Mouse (Mus musculus): ENCODE results near the gene Thoc5. TPM values are rescaled to one million over a fixed set of nuclear protein-coding genes. Genes with fewer than 3 reads are reported as not detected.

The Thoc5 gene
- polyA plus RNA-seq, 1 experiment from 2014 or later: 8.3 TPM

GRCm38 (mm10) chr11:4873755-4874475 lies 21.2 kb upstream of the Thoc5 start, which contains the start of gene Nipsnap1:
Gene Nipsnap1, plus strand, starts transcription at chr11:4873951.
- peaks cover 12% of the 10 kb centered on the region for H3K4me1 ChIP-seq (ENCODE audit: insufficient read depth)
- peak within 1 kb of the TSS; percentile 83 for H3K4me2 ChIP-seq (ENCODE audit: low read depth, low read length)
- 2% methylated on average over 30 of the region's 30 CpGs for WGBS (ENCODE audit: insufficient replicate concordance)
- ATAC-seq (peak; percentile 69), DNase-seq (peak; percentile 88)
- H3K9ac ChIP-seq (replicated peaks): peak within 1 kb of the TSS; percentile 64
- TF ChIP-seq CTCF (IDR thresholded peaks at IDR 0.05; ENCODE audit: low read depth) (no peak), EP300 (IDR thresholded peaks at IDR 0.05; ENCODE audit: low read depth) (no peak)
- no peaks in the 10 kb centered on the region for H3K27me3 ChIP-seq (ENCODE audit: insufficient read depth, low read length)
- no peaks in the 10 kb centered on the region for H3K36me3 ChIP-seq (replicated peaks; ENCODE audit: insufficient read depth, low read length)
- peak within 1 kb of the TSS; percentile 95 for H3K27ac ChIP-seq (ENCODE audit: low read depth)
- peak within 1 kb of the TSS; percentile 66 for H3K4me3 ChIP-seq (ENCODE audit: low read depth, low read length)
- H3K9me3 ChIP-seq (ENCODE audit: low read length): no peaks in the 10 kb centered on the region

DNA sequence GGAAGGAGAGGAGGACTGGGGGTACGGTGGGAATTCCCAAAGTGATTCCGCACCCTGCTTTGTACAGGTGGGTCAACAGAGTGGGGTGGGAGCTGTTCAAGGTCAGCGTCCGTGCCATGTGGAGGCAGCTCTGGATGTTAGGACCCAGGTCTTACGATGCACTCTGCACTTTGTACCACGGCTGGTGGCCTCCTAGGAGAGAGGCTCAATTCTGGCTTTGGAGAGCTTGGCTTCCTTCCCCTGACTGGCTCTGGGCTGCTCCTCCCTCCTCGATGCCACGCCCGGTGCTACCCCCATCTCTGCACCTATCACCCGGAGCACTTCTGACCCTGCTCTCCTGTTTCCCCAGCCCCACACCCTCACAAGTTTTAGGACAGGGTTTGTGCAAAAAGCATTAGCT lies 20.6 kb upstream of the Thoc5 start:
- Histone ChIP-seq H3K4me2 (ENCODE audit: low read depth, low read length) (peak overlapping the region; percentile 83), H3K4me1 (ENCODE audit: insufficient read depth) (peaks cover 12% of the 10 kb centered on the region), H3K9me3 (ENCODE audit: low read length) (no peaks in the 10 kb centered on the region), H3K4me3 (ENCODE audit: low read depth, low read length) (peak overlapping the region; percentile 66), H3K9ac (replicated peaks) (peak overlapping the region; percentile 64), H3K27me3 (ENCODE audit: insufficient read depth, low read length) (no peaks in the 10 kb centered on the region), H3K36me3 (replicated peaks; ENCODE audit: insufficient read depth, low read length) (no peaks in the 10 kb centered on the region), H3K27ac (ENCODE audit: low read depth) (peak overlapping the region; percentile 95)
- WGBS (ENCODE audit: insufficient replicate concordance): 14% methylated on average over 10 of the region's 10 CpGs
- DNase-seq (peak; percentile 71), ATAC-seq (peak; percentile 95)
- TF ChIP-seq CTCF (IDR thresholded peaks at IDR 0.05; ENCODE audit: low read depth) (no peak), EP300 (IDR thresholded peaks at IDR 0.05; ENCODE audit: low read depth) (peak; percentile 43; the same call in 1 of the 2 replicates)

GRCm38 (mm10) chr11:4881087-4881486 lies 14.0 kb upstream of the Thoc5 start:
- DNase-seq (no peak), ATAC-seq (no peak)
- no peaks in the 10 kb centered on the region for H3K27me3 ChIP-seq (ENCODE audit: insufficient read depth, low read length)
- no peak overlapping the region for H3K4me2 ChIP-seq (ENCODE audit: low read depth, low read length)
- WGBS (ENCODE audit: insufficient replicate concordance): 73% methylated on average over 4 of the region's 4 CpGs
- peaks cover 8% of the 10 kb centered on the region; the same call in 1 of the 2 replicates for H3K4me1 ChIP-seq (ENCODE audit: insufficient read depth)
- no peak for TF ChIP-seq CTCF (IDR thresholded peaks at IDR 0.05; ENCODE audit: low read depth)
- no peak for TF ChIP-seq EP300 (IDR thresholded peaks at IDR 0.05; ENCODE audit: low read depth)
- no peaks in the 10 kb centered on the region; the same call in 1 of the 2 replicates for H3K36me3 ChIP-seq (replicated peaks; ENCODE audit: insufficient read depth, low read length)
- H3K4me3 ChIP-seq (ENCODE audit: low read depth, low read length): no peak overlapping the region
- no peaks in the 10 kb centered on the region for H3K9me3 ChIP-seq (ENCODE audit: low read length)
- 0 out of 2 replicates have a peak overlapping the region, but pooled peaks have one; percentile 29 for H3K27ac ChIP-seq (ENCODE audit: low read depth)
- H3K9ac ChIP-seq (replicated peaks): no peak overlapping the region

DNA sequence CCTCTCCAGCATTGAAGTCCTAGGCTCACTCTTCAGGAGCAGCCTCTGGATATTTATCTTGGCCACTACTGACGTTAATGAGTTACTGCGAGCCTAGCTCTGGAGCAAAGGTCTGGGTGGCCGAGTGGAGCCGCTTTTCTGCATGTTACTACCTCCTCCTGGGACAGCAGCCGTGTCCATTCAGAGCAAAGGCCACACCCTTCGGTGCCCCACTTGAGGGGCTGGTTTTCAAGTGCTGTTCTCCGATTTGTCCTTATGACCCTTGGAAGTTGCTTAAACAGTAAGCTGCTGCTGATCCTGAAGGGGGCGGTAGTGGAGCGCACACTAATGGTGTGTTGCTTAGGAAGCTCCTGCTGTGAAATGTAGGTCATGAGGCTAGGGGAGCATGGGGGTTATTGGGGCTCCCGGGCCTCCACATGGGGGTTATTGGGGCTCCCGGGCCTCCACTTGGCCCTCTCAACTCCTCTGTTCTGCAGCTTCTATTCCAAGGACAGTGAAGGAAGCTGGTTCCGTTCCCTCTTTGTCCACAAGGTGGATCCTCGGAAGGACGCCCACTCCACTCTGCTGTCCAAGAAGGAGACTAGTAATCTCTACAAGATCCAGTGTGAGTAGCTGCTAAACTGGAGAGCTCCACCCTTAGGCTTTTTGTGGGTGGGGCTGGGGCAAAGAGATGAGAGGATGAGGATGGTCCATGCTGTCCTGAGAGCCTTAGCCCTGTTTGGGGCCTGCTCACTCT lies 12.1 kb upstream of the Thoc5 start:
- H3K4me2 ChIP-seq (ENCODE audit: low read depth, low read length): peak overlapping the region; percentile 51
- WGBS (ENCODE audit: insufficient replicate concordance): 55% methylated on average over 14 of the region's 14 CpGs
- H3K36me3 ChIP-seq (replicated peaks; ENCODE audit: insufficient read depth, low read length): no peaks in the 10 kb centered on the region; the same call in 1 of the 2 replicates
- no peak overlapping the region for H3K9ac ChIP-seq (replicated peaks)
- H3K4me3 ChIP-seq (ENCODE audit: low read depth, low read length): 0 out of 2 replicates have a peak overlapping the region, but pooled peaks have one; percentile 1
- TF ChIP-seq EP300 (IDR thresholded peaks at IDR 0.05; ENCODE audit: low read depth) (0 out of 2 replicates have a peak, but pooled peaks have one; percentile 37), CTCF (IDR thresholded peaks at IDR 0.05; ENCODE audit: low read depth) (peak; percentile 74)
- peak; percentile 81 for DNase-seq
- peaks cover 8% of the 10 kb centered on the region; the same call in 1 of the 2 replicates for H3K4me1 ChIP-seq (ENCODE audit: insufficient read depth)
- no peaks in the 10 kb centered on the region for H3K9me3 ChIP-seq (ENCODE audit: low read length)
- ATAC-seq: peak; percentile 96
- H3K27me3 ChIP-seq (ENCODE audit: insufficient read depth, low read length): no peaks in the 10 kb centered on the region
- peak overlapping the region; percentile 83 for H3K27ac ChIP-seq (ENCODE audit: low read depth)

DNA sequence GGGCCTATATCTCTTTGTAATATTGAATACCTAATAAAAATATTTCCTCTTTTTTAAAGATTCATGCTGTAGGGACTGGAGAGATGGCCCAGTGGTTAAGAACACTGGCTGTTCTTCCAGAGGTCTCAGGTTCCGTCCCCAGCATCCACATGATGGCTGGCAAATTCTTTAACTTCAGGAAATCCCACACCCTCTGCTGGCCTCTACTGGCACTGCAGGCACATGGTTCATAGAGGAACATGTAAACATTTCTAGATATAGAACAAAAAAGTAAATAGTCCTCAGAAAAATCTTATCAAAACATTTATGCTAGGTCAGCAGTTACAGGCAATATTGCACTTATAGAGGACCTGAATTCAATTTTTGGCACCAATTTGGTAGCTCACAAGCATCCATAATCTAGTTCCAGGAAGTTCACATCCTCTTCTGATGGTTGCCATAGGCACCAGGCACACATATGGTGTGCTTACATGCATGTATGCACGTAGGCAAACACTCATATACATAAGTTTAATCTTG lies 9.7 kb upstream of the Thoc5 start:
- H3K36me3 ChIP-seq (replicated peaks; ENCODE audit: insufficient read depth, low read length): peaks cover 11% of the 10 kb centered on the region
- peaks cover 8% of the 10 kb centered on the region; the same call in 1 of the 2 replicates for H3K4me1 ChIP-seq (ENCODE audit: insufficient read depth)
- no peak overlapping the region for H3K9ac ChIP-seq (replicated peaks)
- no peak overlapping the region for H3K27ac ChIP-seq (ENCODE audit: low read depth)
- DNase-seq: peak; percentile 68
- no peak for ATAC-seq
- H3K4me3 ChIP-seq (ENCODE audit: low read depth, low read length): no peak overlapping the region
- no peaks in the 10 kb centered on the region for H3K27me3 ChIP-seq (ENCODE audit: insufficient read depth, low read length)
- H3K4me2 ChIP-seq (ENCODE audit: low read depth, low read length): no peak overlapping the region
- TF ChIP-seq CTCF (IDR thresholded peaks at IDR 0.05; ENCODE audit: low read depth): peak; percentile 73
- no peak for TF ChIP-seq EP300 (IDR thresholded peaks at IDR 0.05; ENCODE audit: low read depth)
- no peaks in the 10 kb centered on the region for H3K9me3 ChIP-seq (ENCODE audit: low read length)
- WGBS (ENCODE audit: insufficient replicate concordance): 58% methylated on average over 2 of the region's 2 CpGs

GRCm38 (mm10) chr11:4886987-4887386 lies 8.1 kb upstream of the Thoc5 start:
- no peak overlapping the region for H3K27ac ChIP-seq (ENCODE audit: low read depth)
- H3K9ac ChIP-seq (replicated peaks): no peak overlapping the region
- ATAC-seq (no peak), DNase-seq (no peak)
- H3K27me3 ChIP-seq (ENCODE audit: insufficient read depth, low read length): no peaks in the 10 kb centered on the region
- H3K9me3 ChIP-seq (ENCODE audit: low read length): no peaks in the 10 kb centered on the region
- WGBS (ENCODE audit: insufficient replicate concordance): 85% methylated on average over 3 of the region's 3 CpGs
- TF ChIP-seq EP300 (IDR thresholded peaks at IDR 0.05; ENCODE audit: low read depth) (no peak), CTCF (IDR thresholded peaks at IDR 0.05; ENCODE audit: low read depth) (no peak)
- no peak overlapping the region for H3K4me3 ChIP-seq (ENCODE audit: low read depth, low read length)
- H3K4me2 ChIP-seq (ENCODE audit: low read depth, low read length): no peak overlapping the region
- H3K4me1 ChIP-seq (ENCODE audit: insufficient read depth): peaks cover 2% of the 10 kb centered on the region; the same call in 1 of the 2 replicates
- H3K36me3 ChIP-seq (replicated peaks; ENCODE audit: insufficient read depth, low read length): peaks cover 15% of the 10 kb centered on the region

Measured in liver, postnatal 0 days (tissue).